Mouse (Mus musculus) liver, embryonic 14 days (tissue): ENCODE results near the gene Sike1. TPM values are rescaled to one million over a fixed set of nuclear protein-coding genes. Genes with fewer than 3 reads are reported as not detected.

Experiments
- polyA plus RNA-seq: library from polyadenylated mRNA; depleted of rRNA; stranded (reverse); fragments of >200 nt; gene quantifications from 2 replicates; pipeline ENCODE4 v1.2.3, GENCODE M21; 2012; rRNA removed

Sike1 gene
- 6.1 and 6.6 TPM in 2 replicates for polyA plus RNA-seq

DNA sequence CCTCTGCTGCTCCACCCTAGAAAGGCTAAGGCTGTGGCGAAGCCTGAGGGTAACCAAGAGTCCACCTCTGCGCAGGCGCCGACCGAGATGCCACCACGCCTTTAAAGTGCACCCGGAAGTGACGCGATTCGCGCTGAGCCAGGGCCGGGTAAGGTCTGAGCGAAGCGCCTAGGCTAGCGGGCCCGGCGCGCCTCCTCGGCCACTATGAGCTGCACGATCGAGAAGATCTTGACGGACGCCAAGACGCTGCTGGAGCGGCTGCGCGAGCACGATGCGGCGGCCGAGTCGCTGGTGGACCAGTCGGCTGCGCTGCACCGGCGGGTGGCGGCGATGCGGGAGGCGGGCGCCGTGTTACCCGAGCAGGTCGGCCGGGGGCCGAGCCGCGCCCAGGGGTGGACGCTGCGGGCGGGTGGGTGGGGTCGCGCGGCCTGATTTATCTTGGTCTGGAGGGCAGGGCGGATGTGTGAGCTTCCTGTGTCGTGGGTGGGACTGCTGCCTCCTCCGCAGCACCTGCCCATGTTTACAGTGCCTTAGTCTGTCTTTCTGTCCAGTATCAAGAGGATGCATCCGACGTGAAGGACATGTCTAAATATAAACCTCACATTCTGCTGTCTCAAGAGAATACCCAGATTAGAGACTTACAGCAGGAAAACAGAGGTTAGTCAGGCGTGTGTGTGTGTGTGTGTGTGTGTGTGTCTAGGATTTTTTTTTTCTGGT is at the start of gene Sike1:
TSS of gene Sike1 (plus strand) at position 104 of the 717 bp plus-strand sequence.

DNA sequence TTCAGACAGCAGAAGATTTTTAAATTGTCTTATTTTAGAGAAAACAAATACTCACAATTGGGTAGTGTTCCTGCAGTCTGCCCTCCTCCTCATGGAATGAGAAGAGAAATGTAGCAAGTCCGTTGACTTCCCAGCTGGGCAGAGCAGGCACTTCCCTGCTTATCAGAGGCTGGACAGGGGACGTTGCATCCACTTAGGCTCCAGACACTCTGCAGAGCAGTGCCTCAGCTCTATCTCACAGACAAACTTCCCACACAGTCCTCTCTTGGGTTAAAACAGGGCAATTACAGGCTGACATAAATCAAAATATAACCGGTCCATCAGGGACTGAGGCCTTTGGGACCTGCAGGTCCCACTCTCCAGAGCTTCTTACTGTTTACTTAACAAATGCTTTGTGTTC is 31.5 kb upstream of the Sike1 start, which contains the start of gene Nr1h5:
TSS of gene Nr1h5 (minus strand) at position 101 of the 400 bp plus-strand sequence.

DNA sequence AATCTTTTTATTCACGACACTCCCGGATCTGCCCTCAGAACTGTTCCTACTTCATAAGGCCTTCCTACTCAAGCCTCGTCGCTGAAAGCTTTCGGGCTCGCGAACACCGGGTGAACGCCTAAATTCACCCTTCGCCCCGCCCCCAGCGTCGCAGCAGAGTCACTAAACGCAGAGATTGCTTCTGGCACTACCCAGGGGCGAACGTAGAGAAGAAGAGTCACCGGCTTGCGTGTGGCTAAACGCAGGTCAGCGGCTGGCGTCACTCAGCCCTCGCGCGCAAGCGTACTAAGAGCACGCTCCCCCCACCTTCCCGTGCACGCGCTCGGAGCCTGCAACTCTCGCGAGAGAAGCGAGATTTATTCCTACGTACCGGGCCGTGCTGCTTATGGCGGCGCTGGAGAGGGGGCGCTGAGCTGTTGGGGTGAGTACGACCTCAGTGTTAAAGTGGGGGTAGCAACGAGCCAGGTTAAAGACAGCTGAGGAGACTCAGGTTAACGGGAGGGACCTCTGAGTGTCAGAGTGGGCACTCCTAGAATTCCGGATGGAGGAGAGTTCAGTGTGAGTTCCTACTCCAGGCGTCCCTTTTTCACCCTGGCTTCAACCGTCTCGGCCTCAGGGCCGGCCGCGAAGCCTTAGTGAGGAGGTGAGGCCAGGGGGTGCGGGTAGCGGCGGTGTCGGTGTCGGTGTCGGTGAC is 24.9 kb downstream of the Sike1 start, which contains the start of gene Csde1:
TSS of gene Csde1 (plus strand) at position 178 of the 694 bp plus-strand sequence.

Other genes with a start within 250 kb of the Sike1 start
- not detected in 2 replicates for gene Tshb, start 213.0 kb upstream of the Sike1 start, polyA plus RNA-seq
- gene Sycp1, start 59.6 kb upstream of the Sike1 start, polyA plus RNA-seq, result 0.03 TPM in 2 replicates
- 4.5 and 6.0 TPM in 2 replicates for gene Nr1h5, start 31.6 kb upstream of the Sike1 start, polyA plus RNA-seq
- gene Csde1, start 24.7 kb downstream of the Sike1 start, polyA plus RNA-seq, result 31.9 and 38.2 TPM in 2 replicates
- 20.7 and 24.7 TPM in 2 replicates for gene Nras, start 62.6 kb downstream of the Sike1 start, polyA plus RNA-seq
- gene Ampd1, start 78.3 kb downstream of the Sike1 start, polyA plus RNA-seq, result 0.12 and 0.61 TPM in 2 replicates
- gene Dennd2c, start 106.9 kb downstream of the Sike1 start, polyA plus RNA-seq, result 6.3 and 8.5 TPM in 2 replicates
- 106 and 117 TPM in 2 replicates for gene Bcas2, start 175.9 kb downstream of the Sike1 start, polyA plus RNA-seq